Mouse (Mus musculus): ENCODE results near the gene Sh3bp2. TPM values are rescaled to one million over a fixed set of nuclear protein-coding genes. Genes with fewer than 3 reads are reported as not detected.
"Not testable (repeated sequence)": the region's sequence is repeated elsewhere in the genome, so short reads cannot be mapped to it uniquely, and the experiment has no call there.

Gene Sh3bp2
- total RNA-seq, 1 experiment from 2014 or later = 22.6 TPM

- ATAC-seq (replicated peaks in 1 of 2; ENCODE audit: insufficient read depth in 1 of 2, low FRiP score in 2 of 2, low TSS enrichment in 1 of 2, low read depth in 1 of 2, poor library complexity in 2 of 2, severe bottlenecking in 2 of 2) = no peak
These were observed 59.6 kb downstream of the Sh3bp2 start for GRCm38 (mm10) chr5:34585216-34585615.

GRCm38 (mm10) chr5:34587881-34588280 is 62.2 kb downstream of the Sh3bp2 start:
- no peak for ATAC-seq (replicated peaks in 1 of 2; ENCODE audit: insufficient read depth in 1 of 2, low FRiP score in 2 of 2, low TSS enrichment in 1 of 2, low read depth in 1 of 2, poor library complexity in 2 of 2, severe bottlenecking in 2 of 2)

GRCm38 (mm10) chr5:34590059-34590458 is 64.4 kb downstream of the Sh3bp2 start:
- no peak for ATAC-seq (replicated peaks in 1 of 2; ENCODE audit: insufficient read depth in 1 of 2, low FRiP score in 2 of 2, low TSS enrichment in 1 of 2, low read depth in 1 of 2, poor library complexity in 2 of 2, severe bottlenecking in 2 of 2)

- ATAC-seq (replicated peaks in 1 of 2; ENCODE audit: insufficient read depth in 1 of 2, low FRiP score in 2 of 2, low TSS enrichment in 1 of 2, low read depth in 1 of 2, poor library complexity in 2 of 2, severe bottlenecking in 2 of 2) = no peak
These were observed 65.1 kb downstream of the Sh3bp2 start for GRCm38 (mm10) chr5:34590702-34591101.

- no peak for ATAC-seq (replicated peaks in 1 of 2; ENCODE audit: insufficient read depth in 1 of 2, low FRiP score in 2 of 2, low TSS enrichment in 1 of 2, low read depth in 1 of 2, poor library complexity in 2 of 2, severe bottlenecking in 2 of 2)
These were observed 65.9 kb downstream of the Sh3bp2 start for GRCm38 (mm10) chr5:34591388-34592004.

- not testable (repeated sequence) for ATAC-seq (replicated peaks in 1 of 2; ENCODE audit: insufficient read depth in 1 of 2, low FRiP score in 2 of 2, low TSS enrichment in 1 of 2, low read depth in 1 of 2, poor library complexity in 2 of 2, severe bottlenecking in 2 of 2)
These were observed 66.6 kb downstream of the Sh3bp2 start for GRCm38 (mm10) chr5:34592224-34592623.

GRCm38 (mm10) chr5:34592666-34593065 is 67.0 kb downstream of the Sh3bp2 start:
- no peak for ATAC-seq (replicated peaks in 1 of 2; ENCODE audit: insufficient read depth in 1 of 2, low FRiP score in 2 of 2, low TSS enrichment in 1 of 2, low read depth in 1 of 2, poor library complexity in 2 of 2, severe bottlenecking in 2 of 2)

- ATAC-seq (replicated peaks in 1 of 2; ENCODE audit: insufficient read depth in 1 of 2, low FRiP score in 2 of 2, low TSS enrichment in 1 of 2, low read depth in 1 of 2, poor library complexity in 2 of 2, severe bottlenecking in 2 of 2) = no peak
These were observed 67.6 kb downstream of the Sh3bp2 start for GRCm38 (mm10) chr5:34593202-34593727.

GRCm38 (mm10) chr5:34604576-34604975 is 78.9 kb downstream of the Sh3bp2 start:
- no peak for ATAC-seq (replicated peaks in 1 of 2; ENCODE audit: insufficient read depth in 1 of 2, low FRiP score in 2 of 2, low TSS enrichment in 1 of 2, low read depth in 1 of 2, poor library complexity in 2 of 2, severe bottlenecking in 2 of 2)

- ATAC-seq (replicated peaks in 1 of 2; ENCODE audit: insufficient read depth in 1 of 2, low FRiP score in 2 of 2, low TSS enrichment in 1 of 2, low read depth in 1 of 2, poor library complexity in 2 of 2, severe bottlenecking in 2 of 2) = no peak; a peak in 1 of 4 replicates
These were observed 81.7 kb downstream of the Sh3bp2 start for GRCm38 (mm10) chr5:34607100-34607880.

- no peak for ATAC-seq (replicated peaks in 1 of 2; ENCODE audit: insufficient read depth in 1 of 2, low FRiP score in 2 of 2, low TSS enrichment in 1 of 2, low read depth in 1 of 2, poor library complexity in 2 of 2, severe bottlenecking in 2 of 2)
These were observed 82.6 kb downstream of the Sh3bp2 start for GRCm38 (mm10) chr5:34608226-34608625.

- ATAC-seq (replicated peaks in 1 of 2; ENCODE audit: insufficient read depth in 1 of 2, low FRiP score in 2 of 2, low TSS enrichment in 1 of 2, low read depth in 1 of 2, poor library complexity in 2 of 2, severe bottlenecking in 2 of 2) = no peak
These were observed 84.3 kb downstream of the Sh3bp2 start for GRCm38 (mm10) chr5:34609966-34610365.

Other genes starting within 250 kb of the Sh3bp2 start
- gene Zfyve28, start 237.4 kb upstream of the Sh3bp2 start, total RNA-seq (2017) = 1.2 and 1.4 TPM in 2 replicates
- not detected in 2 replicates for gene Cfap99, start 237.2 kb upstream of the Sh3bp2 start, total RNA-seq (2017)
- 161 and 185 TPM in 2 replicates for gene Rnf4, start 189.5 kb upstream of the Sh3bp2 start, total RNA-seq (2017)
- gene Fam193a, start 155.9 kb upstream of the Sh3bp2 start, total RNA-seq (2017) = 41.8 and 46.6 TPM in 2 replicates
- 36.1 and 39.5 TPM in 2 replicates for gene Tnip2, start 11.8 kb upstream of the Sh3bp2 start, total RNA-seq (2017)
- gene Add1, start 47.8 kb downstream of the Sh3bp2 start, total RNA-seq (2017) = 130 and 184 TPM in 2 replicates
- 76.8 and 89.1 TPM in 2 replicates for gene Mfsd10, start 111.4 kb downstream of the Sh3bp2 start, total RNA-seq (2017)
- 58.8 and 65.0 TPM in 2 replicates for gene Nop14, start 134.3 kb downstream of the Sh3bp2 start, total RNA-seq (2017)
- 0.84 and 1.1 TPM in 2 replicates for gene Grk4, start 134.5 kb downstream of the Sh3bp2 start, total RNA-seq (2017)
- gene Htt, start 235.9 kb downstream of the Sh3bp2 start, total RNA-seq (2017) = 19.5 and 33.1 TPM in 2 replicates